In genomic region chr5:122647256-122647924, GRCm38 (mm10) we compare ENCODE assay signal across 13 mouse cellular contexts. TPM values are rescaled to one million over a fixed set of nuclear protein-coding genes. Genes with fewer than 3 reads are reported as not detected.
DNase-seq lines count a peak whose midpoint lies in the region; ATAC-seq and TF ChIP-seq lines count a peak whose summit lies in the region.
"Had no signal": no experiment of that assay in that cellular context is flagged by ENCODE, and none has a peak within 500 bp of the region (broad histone marks: within the 10 kb centered on the region; RNA-seq: fewer than 3 reads in every experiment).

No protein-coding gene starts in this region.

- WGBS in hindbrain, postnatal 0 days = 51% methylated on average over 9 of the region's 9 CpGs
- 58% methylated on average over 9 of the region's 9 CpGs for WGBS in hindbrain, embryonic 14.5 days
- 57% methylated on average over 8 of the region's 9 CpGs for WGBS in midbrain, embryonic 16.5 days

- DNase-seq in hindbrain, postnatal 0 days (ENCODE audit: low spot score) = peak; percentile 33
- DNase-seq in hindbrain, embryonic 14.5 days (ENCODE audit: low spot score) = no peak
- peak; percentile 60 for DNase-seq in CD4-positive, CD25-positive, alpha-beta regulatory T cell, adult 2 months (ENCODE audit: low read depth, low spot score)
- DNase-seq in NIH3T3 (ENCODE audit: low read depth) = peak; percentile 51
- DNase-seq in spleen, adult 12 weeks (ENCODE audit: low spot score) = no peak
- DNase-seq in thymus, postnatal 36 days = no peak
- DNase-seq: adrenal gland, adult 8-10 months; cerebellum, adult 9-11 months; lung, adult 2 months; thymus, postnatal 14 days had no signal

- H3K4me3 ChIP-seq in hindbrain, postnatal 0 days (ENCODE audit: low read length) = no peak overlapping the region
- H3K4me3 ChIP-seq in hindbrain, embryonic 14.5 days (replicated peaks; ENCODE audit: low read length) = no peak overlapping the region
- H3K4me3 ChIP-seq in midbrain, embryonic 16.5 days (ENCODE audit: low read depth, low read length) = no peak overlapping the region
- H3K4me3 ChIP-seq: embryonic facial prominence, embryonic 13.5 days; heart, embryonic 10.5 days had no signal

- H3K9ac ChIP-seq in hindbrain, postnatal 0 days (replicated peaks; ENCODE audit: low read length) = no peak overlapping the region
- no peak overlapping the region for H3K9ac ChIP-seq in hindbrain, embryonic 14.5 days
- H3K9ac ChIP-seq in midbrain, embryonic 16.5 days (ENCODE audit: low read depth, low read length) = no peak overlapping the region
- H3K9ac ChIP-seq: embryonic facial prominence, embryonic 13.5 days had no signal

- no peaks in the 10 kb centered on the region for H3K36me3 ChIP-seq in hindbrain, postnatal 0 days (ENCODE audit: insufficient read depth, low read length)
- H3K36me3 ChIP-seq in hindbrain, embryonic 14.5 days (replicated peaks; ENCODE audit: control insufficient read depth, insufficient read depth) = no peaks in the 10 kb centered on the region
- H3K36me3 ChIP-seq in midbrain, embryonic 16.5 days (ENCODE audit: control insufficient read depth, insufficient read depth, low read length) = no peaks in the 10 kb centered on the region
- H3K36me3 ChIP-seq: embryonic facial prominence, embryonic 13.5 days had no signal

- no peak; the same call in 1 of the 2 replicates for ATAC-seq in hindbrain, postnatal 0 days
- ATAC-seq in hindbrain, embryonic 14.5 days (ENCODE audit: low FRiP score) = no peak
- no peak for ATAC-seq in midbrain, embryonic 16.5 days

- no peaks in the 10 kb centered on the region for H3K27me3 ChIP-seq in hindbrain, postnatal 0 days (ENCODE audit: insufficient read depth, low read length)
- H3K27me3 ChIP-seq in hindbrain, embryonic 14.5 days (ENCODE audit: control insufficient read depth, insufficient read depth, low read length) = no peaks in the 10 kb centered on the region
- H3K27me3 ChIP-seq in midbrain, embryonic 16.5 days (ENCODE audit: control insufficient read depth, insufficient read depth, low read depth, low read length) = no peaks in the 10 kb centered on the region
- H3K27me3 ChIP-seq: embryonic facial prominence, embryonic 13.5 days had no signal

- H3K9me3 ChIP-seq in hindbrain, postnatal 0 days (ENCODE audit: low read length) = no peaks in the 10 kb centered on the region
- no peaks in the 10 kb centered on the region for H3K9me3 ChIP-seq in hindbrain, embryonic 14.5 days (ENCODE audit: control insufficient read depth, low read length)
- no peaks in the 10 kb centered on the region for H3K9me3 ChIP-seq in midbrain, embryonic 16.5 days (replicated peaks; ENCODE audit: control insufficient read depth, low read length, poor library complexity, severe bottlenecking)
- H3K9me3 ChIP-seq: embryonic facial prominence, embryonic 13.5 days; heart, embryonic 10.5 days had no signal

- no peak overlapping the region for H3K27ac ChIP-seq in hindbrain, postnatal 0 days
- H3K27ac ChIP-seq in hindbrain, embryonic 14.5 days = no peak overlapping the region
- 0 out of 2 replicates have a peak overlapping the region, but pooled peaks have one; percentile 3 for H3K27ac ChIP-seq in midbrain, embryonic 16.5 days (ENCODE audit: low read length)
- H3K27ac ChIP-seq: embryonic facial prominence, embryonic 13.5 days; heart, embryonic 10.5 days had no signal

- no peak for TF ChIP-seq CTCF in hindbrain, postnatal 0 days (IDR thresholded peaks at IDR 0.05; ENCODE audit: low read depth)

- H3K4me1 ChIP-seq in hindbrain, postnatal 0 days (ENCODE audit: insufficient read depth, low read length) = no peaks in the 10 kb centered on the region
- 0 out of 2 replicates have a peak, but pooled peaks cover under 1% of the 10 kb centered on the region for H3K4me1 ChIP-seq in hindbrain, embryonic 14.5 days (replicated peaks; ENCODE audit: control insufficient read depth, insufficient read depth, low read length)
- H3K4me1 ChIP-seq in midbrain, embryonic 16.5 days (ENCODE audit: control insufficient read depth, insufficient read depth, low read length) = peaks cover 4% of the 10 kb centered on the region

- no peak overlapping the region for H3K4me2 ChIP-seq in hindbrain, postnatal 0 days (ENCODE audit: low read depth, low read length)
- no peak overlapping the region for H3K4me2 ChIP-seq in hindbrain, embryonic 14.5 days (replicated peaks)
- H3K4me2 ChIP-seq in midbrain, embryonic 16.5 days (ENCODE audit: low read length) = no peak overlapping the region
- H3K4me2 ChIP-seq: embryonic facial prominence, embryonic 13.5 days had no signal

RNA-seq across cellular contexts. Expression of gene P2rx7, which starts 3.7 kb away (rescaled TPM):
- 13.5 and 16.2 TPM in 2 replicates for total RNA-seq in hindbrain, postnatal 0 days (2014; rRNA removed)
- 7.1 and 7.3 TPM in 2 replicates for polyA plus RNA-seq in hindbrain, postnatal 0 days (2015; fragmentation: Nextera tagmentation; extraction: Ambion mirVana)
- polyA plus RNA-seq in hindbrain, embryonic 14.5 days (2014; fragmentation: Nextera tagmentation; extraction: Ambion mirVana) = 3.7 and 4.0 TPM in 2 replicates
- polyA plus RNA-seq in midbrain, embryonic 16.5 days (2015; fragmentation: Nextera tagmentation; extraction: Ambion mirVana) = 1.8 and 2.5 TPM in 2 replicates

RNA-seq across cellular contexts. Expression of gene Ift81, which starts 33.1 kb away (rescaled TPM):
- 21.3 and 32.3 TPM in 2 replicates for total RNA-seq in hindbrain, postnatal 0 days (2014; rRNA removed)
- polyA plus RNA-seq in hindbrain, postnatal 0 days (2015; fragmentation: Nextera tagmentation; extraction: Ambion mirVana) = 66.3 and 66.5 TPM in 2 replicates
- 60.5 and 61.9 TPM in 2 replicates for polyA plus RNA-seq in hindbrain, embryonic 14.5 days (2014; fragmentation: Nextera tagmentation; extraction: Ambion mirVana)
- polyA plus RNA-seq in midbrain, embryonic 16.5 days (2015; fragmentation: Nextera tagmentation; extraction: Ambion mirVana) = 71.6 and 86.7 TPM in 2 replicates

RNA-seq across cellular contexts. Expression of gene P2rx4, which starts 60.0 kb away (rescaled TPM):
- 11.6 and 17.4 TPM in 2 replicates for total RNA-seq in hindbrain, postnatal 0 days (2014; rRNA removed)
- polyA plus RNA-seq in hindbrain, postnatal 0 days (2015; fragmentation: Nextera tagmentation; extraction: Ambion mirVana) = 21.1 and 21.7 TPM in 2 replicates
- polyA plus RNA-seq in hindbrain, embryonic 14.5 days (2014; fragmentation: Nextera tagmentation; extraction: Ambion mirVana) = 14.8 and 16.0 TPM in 2 replicates
- 14.6 and 15.3 TPM in 2 replicates for polyA plus RNA-seq in midbrain, embryonic 16.5 days (2015; fragmentation: Nextera tagmentation; extraction: Ambion mirVana)

Comparison
In these comparisons a context has a peak if more than half of its experiments do, and no peak if none do; other contexts are left out.
1. DNase-seq: peak in hindbrain, postnatal 0 days (single experiment), CD4-positive, CD25-positive, alpha-beta regulatory T cell, adult 2 months (single experiment) and NIH3T3 (single experiment); none in hindbrain, embryonic 14.5 days (single experiment), spleen, adult 12 weeks (single experiment) and thymus, postnatal 36 days (0 of 2).